Mouse (Mus musculus) gastrocnemius, adult 8-10 months (tissue): ENCODE results near the gene Zfp507. TPM values are rescaled to one million over a fixed set of nuclear protein-coding genes. Genes with fewer than 3 reads are reported as not detected.

Source experiments
- DNase-seq, 2 experiments: peaks; one replicate each; pipeline ENCODE4 v3.0.0; 2022; ENCODE audit warnings: low spot score in 2 of 2
- total RNA-seq, 4 experiments: library from RNA; stranded (reverse); gene quantifications; 2 replicates each; pipeline ENCODE4 v1.2.4; 2022

Zfp507 gene
- total RNA-seq, 4 experiments from 2014 or later: 15.8 to 22.5 (median 17.7) TPM

DNA sequence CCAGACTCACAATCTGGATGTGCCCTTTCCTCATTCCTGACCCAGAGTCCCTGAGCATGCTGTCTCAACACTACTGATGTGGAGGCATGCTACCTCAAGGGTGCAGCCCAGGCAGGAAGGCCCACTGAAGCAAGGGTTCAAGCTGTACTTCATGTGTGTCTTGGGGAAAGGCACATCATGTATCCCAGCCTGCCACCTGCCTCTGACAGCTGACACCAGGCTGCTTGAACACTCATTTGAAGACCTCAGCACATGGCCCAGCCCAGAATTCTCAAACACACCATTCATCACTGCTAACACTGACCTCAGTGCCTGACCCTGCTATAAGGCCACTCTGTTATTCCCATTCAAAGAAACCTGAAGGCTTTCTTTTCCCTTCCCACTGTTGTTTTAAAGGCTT, 20.6 kb downstream of the Zfp507 start:
- no peak for DNase-seq

DNA sequence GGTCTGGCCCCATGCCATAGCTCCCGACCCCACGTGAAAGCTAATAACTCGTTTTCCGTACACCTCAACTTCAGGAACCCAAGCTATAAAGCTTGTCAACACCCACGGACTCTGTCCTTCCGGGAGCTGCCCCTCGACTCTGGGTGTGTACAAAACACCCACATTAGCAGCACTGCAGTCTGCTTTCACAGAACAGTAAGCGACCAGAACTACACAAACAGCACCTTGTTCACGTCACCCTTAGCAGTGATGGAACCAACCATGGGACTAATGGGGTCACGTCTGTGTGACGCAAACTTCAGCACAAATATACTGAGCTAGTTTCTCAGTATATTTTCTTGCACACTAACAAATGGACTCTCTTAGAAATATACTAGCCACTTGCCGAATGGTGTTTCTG, 28.7 kb downstream of the Zfp507 start:
- no peak for DNase-seq

DNA sequence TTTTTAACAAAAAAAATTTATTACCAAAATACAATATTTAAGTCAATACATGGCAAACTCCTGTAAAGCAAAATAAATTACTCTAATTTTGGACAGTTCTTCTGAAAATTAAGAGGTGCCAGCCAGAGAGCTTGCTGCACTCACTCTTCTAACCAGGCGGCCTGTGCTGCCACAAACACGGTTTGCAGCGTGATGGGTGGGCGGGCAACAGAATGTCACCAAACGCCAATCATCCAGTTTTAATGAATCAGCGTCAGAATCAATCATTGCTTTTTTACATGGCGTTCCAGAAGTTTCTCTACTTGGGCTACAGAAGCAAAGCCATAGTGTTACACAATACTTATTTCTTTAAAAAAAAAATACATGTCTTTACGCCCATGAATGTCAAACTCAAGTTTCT, 30.5 kb downstream of the Zfp507 start:
- DNase-seq: no peak

DNA sequence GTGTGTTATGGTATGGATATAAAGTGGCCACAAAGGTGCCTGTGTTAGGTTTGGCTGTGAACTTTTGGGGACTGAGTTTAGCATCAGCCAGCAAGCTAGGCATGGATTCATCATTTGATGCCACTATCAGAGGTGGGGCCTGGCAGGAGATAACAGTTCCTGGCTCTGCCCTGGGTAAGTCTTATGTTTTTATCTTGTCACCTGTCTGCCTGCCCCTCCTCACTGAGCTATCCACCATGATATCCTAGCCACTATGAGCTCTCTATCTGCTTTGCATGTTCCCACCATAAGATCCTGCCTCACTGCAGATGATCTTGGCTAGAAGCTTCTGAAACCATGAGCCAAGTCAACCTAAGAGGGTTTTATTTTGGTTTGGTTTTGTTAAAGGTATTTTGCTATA, 31.7 kb downstream of the Zfp507 start:
- no peak for DNase-seq

DNA sequence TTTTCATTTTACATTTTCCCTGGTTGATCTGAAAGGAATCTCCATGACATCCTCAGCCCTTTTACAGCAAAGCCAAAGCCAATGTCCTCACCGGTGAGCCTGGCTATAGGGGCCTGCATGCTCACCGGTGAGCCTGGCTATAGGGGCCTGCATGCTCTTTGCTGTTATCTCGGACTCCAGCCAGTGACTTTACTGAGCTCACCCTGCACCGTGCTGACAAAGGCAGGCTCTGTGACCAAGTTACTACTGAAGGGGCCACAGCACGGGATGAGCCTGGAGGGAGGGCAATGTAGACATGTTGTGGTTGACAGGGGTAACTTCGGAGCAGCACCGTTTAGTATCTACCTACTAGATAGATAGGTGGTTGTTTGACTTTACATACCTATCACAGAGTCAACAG, 32.7 kb downstream of the Zfp507 start:
- DNase-seq: no peak

DNA sequence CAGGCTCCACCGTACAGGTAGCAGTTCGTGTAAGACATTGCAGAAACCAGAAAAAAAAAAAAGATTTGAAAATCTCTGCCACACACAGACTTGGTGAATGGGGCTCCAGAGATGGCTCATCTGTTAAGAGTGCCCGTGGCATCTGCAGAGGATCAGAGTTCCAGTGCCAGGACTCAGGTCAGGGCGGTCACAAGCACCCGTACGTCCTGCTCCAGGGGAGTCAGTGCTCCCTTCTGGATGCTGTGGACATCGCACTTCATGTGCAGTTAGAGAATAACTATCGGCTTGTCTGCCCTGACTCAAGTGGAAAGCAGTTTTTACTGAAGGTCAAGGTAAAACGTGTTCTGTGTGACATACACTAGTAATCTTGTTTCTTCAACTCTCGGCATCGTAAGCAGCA, 38.3 kb downstream of the Zfp507 start:
- no peak for DNase-seq

DNA sequence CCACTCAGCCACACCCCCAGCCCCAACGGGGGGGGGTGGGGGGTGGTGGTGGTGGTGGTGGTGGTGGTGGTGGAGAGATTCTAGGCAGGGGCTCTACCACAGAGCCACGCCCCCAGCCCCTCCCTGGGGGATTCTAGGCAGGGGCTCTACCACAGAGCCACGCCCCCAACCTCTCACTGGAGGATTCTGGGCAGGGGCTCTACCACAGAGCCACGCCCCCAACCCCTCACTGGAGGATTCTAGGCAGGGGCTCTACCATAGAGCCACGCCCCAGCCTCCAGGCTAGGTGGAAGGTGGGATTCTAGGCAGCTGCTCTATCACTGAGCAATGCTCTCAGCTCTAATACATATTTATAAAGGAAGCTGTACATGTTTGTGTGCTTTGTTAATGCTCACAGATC, 41.0 kb downstream of the Zfp507 start:
- no peak for DNase-seq

DNA sequence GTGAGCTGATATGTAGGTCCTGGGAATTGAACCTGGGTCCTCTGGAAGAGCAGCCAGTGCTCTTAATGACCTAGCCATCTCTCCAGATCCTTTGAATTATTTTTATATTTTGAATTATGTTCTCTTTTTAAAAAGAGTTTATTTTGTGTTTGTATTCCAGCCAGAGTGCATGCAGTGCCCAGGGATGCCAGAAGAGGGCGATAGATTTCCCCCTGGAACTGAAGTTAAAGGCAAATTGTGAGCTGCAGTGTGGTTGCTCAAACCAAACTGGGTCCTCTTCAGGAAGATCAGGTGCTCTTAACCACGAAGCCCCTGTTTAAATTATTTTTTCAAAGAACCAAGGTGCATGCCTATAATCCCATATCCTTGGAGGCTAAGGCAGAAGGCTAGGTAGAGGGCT, 43.2 kb downstream of the Zfp507 start:
- no peak for DNase-seq

DNA sequence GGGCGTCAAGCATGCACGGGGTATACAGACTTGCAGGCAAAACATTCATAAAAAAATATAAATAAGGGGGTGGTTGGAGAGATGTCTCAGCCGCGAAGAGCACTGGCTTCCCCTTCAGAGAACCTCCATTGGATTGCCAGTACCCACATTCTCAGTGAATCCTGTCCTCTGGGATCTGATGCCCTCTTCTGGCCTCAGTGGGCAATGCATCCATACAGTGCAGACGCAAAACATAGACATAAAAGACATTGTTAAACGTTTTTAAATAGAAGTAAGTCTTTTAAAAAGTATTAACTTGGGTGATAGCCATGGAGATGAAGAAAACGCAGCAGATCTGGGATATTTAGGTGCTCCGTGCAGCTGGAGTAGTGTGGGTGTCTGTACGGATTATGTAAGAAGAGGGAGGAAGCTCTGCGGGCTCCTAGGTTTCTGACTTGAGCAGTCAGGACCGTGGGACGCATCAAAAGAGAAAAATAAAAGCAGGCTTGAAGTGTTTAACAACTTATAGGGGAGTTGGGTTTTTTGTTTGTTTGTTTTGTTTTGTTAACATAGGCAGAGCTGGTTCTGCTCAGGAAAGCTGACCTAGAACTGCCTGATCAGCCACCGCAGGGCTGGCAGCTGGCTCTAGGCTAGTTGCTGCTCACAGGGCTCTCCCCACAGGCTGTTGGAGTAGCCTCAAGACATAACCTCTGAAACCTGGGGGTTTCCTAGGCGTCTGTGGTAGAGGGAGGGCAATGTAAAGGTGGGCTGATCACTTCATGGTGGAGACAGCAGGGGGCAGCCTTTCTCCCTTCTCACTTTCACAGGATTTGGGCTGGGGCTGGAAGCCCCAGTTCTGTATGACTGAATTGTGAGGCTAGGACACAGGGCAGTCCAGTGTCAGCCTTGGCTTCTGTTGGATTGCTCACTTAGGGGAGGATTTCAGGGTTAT, 46.0 kb downstream of the Zfp507 start:
- no peak for DNase-seq

DNA sequence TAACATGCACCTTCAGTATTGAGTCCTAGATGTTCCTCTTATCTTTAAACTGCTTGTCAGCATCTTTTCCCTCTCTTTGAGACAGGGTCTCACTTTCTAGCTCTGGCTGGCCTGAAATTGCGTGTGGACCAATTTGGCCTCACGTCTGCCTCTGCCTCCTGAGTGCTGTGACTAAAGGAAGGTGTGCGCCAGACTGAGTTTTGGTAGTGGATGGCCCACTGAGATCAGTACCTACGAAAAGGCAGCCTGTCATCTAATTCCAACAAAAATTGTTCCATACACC, 48.0 kb downstream of the Zfp507 start:
- no peak for DNase-seq

DNA sequence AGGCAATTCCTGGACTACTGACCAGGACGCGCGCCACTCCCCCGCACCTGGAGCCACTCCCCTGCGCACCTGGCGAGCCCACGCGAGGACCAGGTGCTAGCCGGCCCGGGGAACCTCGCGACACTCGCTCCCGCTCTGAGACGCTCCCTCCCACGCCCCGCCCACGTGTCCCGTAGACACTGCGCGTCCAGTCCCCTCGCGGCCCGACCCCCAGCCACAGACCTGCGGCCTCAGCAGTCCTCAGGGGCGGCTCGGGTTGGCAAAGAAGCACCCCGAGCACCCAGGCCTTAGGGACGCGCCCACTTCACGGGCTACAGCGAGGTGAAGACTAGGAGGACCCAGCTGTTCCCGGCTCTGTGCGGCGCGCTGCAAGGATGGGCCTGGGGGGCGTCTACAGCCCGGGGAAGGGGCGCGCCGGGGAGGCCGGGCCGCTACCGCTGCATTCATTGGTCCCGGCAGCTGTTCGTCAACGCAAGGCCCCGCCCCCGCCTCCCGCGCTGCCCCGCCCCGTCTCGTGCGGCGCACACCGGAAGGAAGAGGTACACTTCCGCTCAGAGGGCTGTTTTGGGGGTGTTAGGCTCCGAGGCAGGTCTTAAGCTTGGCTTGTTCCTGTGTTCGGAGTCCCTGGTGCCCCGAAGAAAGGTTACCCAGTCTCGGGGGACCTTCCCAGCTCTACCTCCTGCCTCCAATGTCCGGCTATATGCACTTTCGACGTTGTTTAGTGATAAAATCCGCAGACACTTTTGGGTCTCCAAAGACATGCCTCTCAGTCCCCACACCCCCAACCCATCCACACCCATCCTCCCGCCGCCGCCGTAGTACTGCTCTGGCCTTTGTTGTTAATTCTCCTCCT, 48.5 kb downstream of the Zfp507 start, which contains the start of gene Dpy19l3:
TSS of gene Dpy19l3 (minus strand) at position 422 of the 853 bp plus-strand sequence.
- DNase-seq: peak; percentile 76 to 77

DNA sequence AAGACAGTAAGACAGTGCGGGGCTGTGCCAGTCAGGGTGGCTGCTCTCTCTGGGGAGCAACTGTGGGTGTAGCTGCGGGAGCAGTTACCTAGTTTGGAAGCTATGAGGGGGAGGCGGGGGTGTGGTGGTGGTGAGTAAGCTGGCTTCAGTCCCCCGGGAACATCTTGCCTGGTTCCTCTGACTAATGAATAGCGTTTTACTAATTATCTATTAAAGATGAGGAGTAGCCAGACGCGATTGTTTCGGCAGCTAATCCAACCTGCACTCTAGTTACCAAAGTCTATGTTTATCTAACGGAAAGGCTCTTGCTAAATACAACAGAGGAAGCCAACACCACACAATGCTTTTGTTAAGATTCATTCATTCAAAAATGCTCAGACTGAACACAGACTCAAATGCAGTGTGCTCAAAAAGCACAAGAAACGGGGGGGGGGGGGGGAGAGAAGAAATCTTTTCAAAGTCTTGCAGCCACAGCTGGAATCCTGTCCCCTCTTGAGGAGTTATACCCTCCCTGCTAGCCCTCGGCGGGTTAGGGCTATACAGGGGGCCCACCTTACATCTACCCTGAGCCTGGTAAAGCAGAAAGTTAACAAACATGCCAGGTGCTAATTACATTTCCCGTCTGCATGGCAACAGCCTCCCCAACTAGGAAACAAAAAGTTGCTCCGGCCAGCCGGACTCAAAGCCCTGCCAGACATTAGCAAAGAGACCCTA, 49.3 kb downstream of the Zfp507 start:
- no peak for DNase-seq

DNA sequence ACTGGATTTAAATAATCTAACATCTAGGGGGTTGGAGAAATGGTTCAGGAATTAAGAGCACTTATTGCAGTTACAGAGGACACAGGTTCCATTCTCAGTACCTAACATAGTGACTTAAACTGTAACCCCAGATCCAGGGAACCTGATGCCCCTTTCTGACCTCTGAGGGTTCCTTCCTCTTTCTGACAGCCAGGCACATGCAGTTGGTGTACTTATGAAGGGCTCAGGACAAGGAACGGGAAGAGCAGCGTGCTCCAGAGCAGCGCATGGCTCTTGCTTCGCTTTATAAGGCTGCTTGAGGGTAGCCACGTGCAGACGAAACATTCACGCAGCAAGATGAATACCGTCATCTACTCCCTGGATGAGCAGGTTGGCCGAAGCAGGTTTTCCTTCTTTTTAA, 51.9 kb downstream of the Zfp507 start:
- no peak for DNase-seq

DNA sequence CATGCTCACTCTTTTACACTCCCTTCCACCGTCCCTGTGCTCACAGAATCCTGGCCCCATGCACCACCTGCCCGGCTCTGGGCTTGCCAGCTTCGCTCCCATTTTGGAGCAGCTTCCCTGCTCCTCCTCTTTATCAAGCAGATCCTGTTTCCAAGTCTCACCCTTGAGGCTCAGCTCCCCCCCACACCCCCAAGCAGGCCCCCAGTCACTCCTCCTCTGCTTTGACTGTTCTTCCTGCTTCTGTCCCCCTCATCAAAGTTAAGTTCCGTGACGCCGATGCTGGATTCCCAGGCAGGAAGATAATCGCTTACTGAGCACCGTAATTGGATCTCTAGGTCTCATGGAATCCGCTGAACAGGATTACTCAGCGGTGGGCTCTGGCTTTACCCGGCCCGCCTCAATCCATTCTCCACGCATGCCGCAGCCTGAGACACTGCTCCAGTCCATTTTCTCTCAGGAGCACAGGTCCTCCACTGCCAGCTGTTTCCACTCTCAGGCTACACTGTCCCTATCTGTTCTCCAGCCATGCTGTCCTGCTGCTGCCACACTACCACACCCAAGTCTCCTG, 55.3 kb downstream of the Zfp507 start:
- DNase-seq: no peak

DNA sequence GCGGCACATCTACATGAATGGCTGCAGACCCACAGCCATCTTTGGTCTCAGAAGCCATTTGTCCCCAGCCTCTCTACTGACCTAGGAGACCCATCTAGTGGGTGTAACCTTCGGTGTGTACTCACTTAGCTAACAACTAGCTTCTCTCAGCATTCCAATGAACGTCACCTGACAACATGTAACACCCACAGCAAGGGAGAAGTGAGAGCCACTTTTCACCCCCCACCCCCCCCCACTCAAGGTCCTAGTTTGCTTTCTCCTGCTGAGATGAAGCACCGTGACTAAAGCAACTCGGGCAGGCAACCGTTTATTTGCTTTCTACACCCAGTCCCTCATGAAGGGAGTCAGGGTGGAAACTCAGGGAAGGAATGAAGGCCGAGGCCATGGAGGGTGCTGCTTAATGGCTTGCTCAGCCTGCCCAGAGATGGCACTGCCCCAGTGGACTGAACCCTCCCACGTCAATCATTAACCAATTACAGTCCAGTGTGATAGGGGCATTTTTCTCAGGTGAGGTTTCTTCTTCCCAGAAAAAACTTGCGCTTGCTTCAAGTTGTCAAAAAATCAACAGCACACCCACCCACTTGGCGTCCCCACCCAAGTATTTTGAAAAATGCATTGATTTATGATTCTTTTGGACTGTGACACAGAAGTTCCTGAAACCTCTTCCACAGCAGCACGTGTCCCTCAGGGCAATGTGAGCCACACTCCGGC, 56.0 kb downstream of the Zfp507 start:
- no peak for DNase-seq

DNA sequence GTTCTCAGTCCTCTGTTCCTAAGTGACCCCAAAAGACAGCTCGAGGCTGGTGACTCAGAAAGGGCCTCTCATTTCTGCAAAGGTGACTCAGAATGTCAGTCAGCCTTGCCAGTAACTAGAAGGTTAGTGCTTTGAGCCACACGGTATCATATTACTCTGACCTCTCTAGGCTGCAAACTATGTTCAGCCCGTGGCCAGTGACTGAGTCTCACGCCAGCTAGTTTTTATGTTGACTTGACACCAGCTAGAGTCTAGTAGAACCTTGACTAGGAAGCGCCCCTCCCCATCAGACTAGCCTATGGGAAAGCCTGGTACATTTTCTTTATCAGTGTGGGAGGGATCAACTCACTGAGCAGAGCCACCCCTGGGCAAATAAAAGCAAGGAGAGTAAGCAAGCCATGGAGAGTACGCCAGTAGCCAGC, 57.5 kb downstream of the Zfp507 start:
- DNase-seq: peak in 1 of 2 experiments; percentile 40

DNA sequence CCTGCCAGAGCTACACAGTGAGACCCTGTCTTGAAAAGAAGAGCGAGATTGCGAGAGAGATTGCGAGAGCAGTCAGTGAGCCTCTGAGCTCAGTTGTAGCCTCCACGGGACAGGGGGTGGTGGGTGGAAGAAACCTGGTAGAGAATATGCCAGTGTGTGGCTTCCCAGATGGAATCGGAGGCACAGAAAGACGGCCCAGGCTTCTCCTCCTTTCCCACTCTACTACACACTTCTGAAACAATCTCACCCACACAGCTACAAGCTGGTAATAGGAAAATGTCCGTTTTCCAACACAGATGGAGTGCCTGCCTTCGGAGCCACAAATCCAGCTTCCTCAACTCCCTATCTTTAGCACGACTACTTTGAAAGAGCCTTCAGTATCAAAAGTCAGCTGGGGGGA, 58.0 kb downstream of the Zfp507 start:
- no peak for DNase-seq

DNA sequence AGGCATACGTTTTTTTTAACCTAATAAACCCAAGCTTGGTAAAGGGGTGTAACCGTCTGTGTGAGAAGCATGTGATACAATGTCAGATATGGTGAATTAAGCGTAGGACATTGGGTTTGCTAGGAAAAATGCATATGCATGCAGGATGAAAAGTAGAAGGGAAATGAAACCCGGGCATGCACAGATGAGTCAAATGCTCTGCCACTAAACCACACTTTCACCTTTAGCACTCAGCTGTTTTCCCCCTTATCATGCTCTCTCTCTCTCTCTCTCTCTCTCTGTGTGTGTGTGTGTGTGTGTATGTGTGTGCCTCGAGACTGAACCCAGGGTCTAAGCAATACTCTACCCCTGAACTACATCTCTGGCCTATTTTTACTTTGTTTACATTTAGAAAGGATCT, 60.5 kb downstream of the Zfp507 start:
- no peak for DNase-seq

DNA sequence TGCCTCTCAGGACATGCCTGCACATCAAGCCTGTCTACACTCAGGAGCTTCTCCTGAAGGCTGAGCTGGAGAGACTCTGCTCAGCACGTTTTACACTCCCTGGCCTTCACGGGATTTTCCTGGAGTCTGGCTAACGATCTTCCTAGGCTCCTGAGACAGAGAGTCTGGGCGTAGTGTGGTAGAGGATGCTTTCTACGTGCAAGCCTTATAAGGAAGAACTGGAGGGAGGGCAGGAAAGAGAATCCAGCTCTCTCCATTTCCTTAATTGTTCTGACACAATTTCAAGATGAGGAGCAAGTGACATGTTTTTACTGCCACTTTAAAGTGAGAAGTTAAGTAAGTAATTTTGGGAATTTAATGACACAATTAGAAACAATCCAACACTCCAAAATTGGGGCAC, 60.9 kb downstream of the Zfp507 start:
- no peak for DNase-seq

DNA sequence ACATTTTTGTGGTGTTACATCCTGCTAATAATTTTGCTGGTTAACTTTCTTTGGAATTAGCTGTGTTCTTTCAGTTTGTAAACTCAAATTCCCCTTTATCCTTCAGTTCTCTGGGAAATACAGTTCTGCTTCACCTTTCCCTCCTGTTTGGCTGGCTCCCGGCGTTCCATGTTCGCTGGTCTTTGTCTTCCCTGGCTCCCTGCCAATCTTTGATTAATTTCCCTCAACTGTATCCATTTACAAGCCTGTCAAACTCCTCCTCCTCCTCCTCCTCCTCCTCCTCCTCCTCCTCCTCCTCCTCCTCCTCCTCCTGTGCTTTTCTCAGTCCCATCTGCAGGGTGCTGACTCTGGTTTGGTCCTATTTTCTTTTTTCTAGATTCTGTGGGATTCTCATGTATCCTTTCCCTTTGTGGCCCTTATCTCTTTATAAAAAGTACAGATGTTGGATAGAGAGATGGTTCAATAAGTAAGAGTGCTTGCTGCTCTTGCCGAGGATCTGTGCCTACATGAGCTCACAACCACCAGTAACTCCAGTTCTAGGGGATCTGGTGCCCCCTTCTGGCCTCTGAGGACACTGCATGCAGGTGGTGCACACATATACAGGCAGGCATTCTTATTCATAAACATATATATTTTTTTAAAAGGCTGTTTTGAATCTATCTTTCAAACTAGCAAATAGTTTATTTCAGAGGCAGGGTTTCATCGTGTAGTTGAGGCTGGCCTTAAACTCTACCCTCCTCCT, 62.1 kb downstream of the Zfp507 start:
- DNase-seq: peak in 1 of 2 experiments; percentile 38
